Mouse (Mus musculus): ENCODE measurements around the gene Amigo1. TPM values are rescaled to one million over a fixed set of nuclear protein-coding genes. Genes with fewer than 3 reads are reported as not detected.

Amigo1 gene
- polyA plus RNA-seq, 1 experiment from 2014 or later: 4.3 TPM

DNA sequence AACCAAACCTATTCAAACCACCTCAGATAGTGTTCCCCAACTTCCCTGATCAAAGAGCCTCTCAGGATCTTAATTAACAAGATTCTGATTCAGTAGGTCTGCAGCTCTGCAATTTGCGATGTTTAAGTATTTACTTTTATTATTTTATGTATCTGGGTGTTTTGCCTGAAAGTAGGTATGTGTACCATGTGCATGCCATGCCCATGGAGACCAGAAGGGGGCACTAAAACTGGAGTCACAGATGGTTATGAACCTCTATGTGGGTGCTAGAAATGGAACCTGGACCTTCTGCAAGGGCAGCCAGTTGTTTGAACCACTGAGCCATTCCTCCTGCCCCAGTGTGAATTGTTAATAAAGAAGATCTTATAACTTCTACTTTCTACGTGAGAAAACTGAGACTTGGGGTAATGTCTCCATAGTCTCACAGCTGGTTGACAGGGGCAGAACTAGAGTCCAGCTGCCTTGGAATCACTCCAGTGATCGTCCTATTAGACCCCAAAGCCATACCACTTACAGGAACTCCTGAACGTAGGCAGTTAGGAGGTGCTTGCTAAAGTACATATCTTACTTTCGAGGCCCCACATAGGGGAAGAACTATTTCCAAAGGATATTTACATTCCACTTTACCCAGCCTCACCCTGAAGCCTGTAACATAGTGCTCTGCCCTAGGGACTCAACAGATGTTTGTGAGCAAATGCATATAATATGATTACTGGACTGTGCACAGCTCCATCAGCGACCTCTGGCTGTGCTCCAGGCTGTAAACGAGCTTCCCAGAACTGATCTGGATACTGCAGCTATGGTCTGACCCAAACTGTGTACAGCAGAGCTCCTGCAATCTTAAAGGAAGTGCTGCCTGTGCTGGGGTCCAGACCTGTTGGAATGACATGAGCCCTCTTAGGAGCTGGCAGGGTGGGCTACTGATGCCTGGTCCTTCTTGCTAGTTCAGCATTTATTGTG, 7.1 kb upstream of the Amigo1 start:
- Histone ChIP-seq H3K4me1 (ENCODE audit: control insufficient read depth, insufficient read depth, low read length) (no peaks in the 10 kb centered on the region), H3K4me2 (no peak overlapping the region), H3K27me3 (ENCODE audit: control insufficient read depth, insufficient read depth, low read length) (no peaks in the 10 kb centered on the region), H3K36me3 (ENCODE audit: control insufficient read depth, insufficient read depth, low read length) (no peaks in the 10 kb centered on the region), H3K4me3 (ENCODE audit: low read depth, low read length) (no peak overlapping the region), H3K9ac (ENCODE audit: low read length) (no peak overlapping the region), H3K9me3 (ENCODE audit: control insufficient read depth, low read length) (no peaks in the 10 kb centered on the region), H3K27ac (ENCODE audit: low read depth, low read length) (no peak overlapping the region)
- DNase-seq (ENCODE audit: low spot score, missing footprints) (peak; percentile 47), ATAC-seq (ENCODE audit: low FRiP score) (no peak)
- WGBS: 86% methylated on average over 7 of the region's 7 CpGs

- ATAC-seq (ENCODE audit: low FRiP score) (no peak), DNase-seq (ENCODE audit: low spot score, missing footprints) (peak; percentile 77)
- Histone ChIP-seq H3K4me3 (ENCODE audit: low read depth, low read length) (no peak overlapping the region), H3K27ac (ENCODE audit: low read depth, low read length) (no peak overlapping the region), H3K36me3 (ENCODE audit: control insufficient read depth, insufficient read depth, low read length) (no peaks in the 10 kb centered on the region), H3K27me3 (ENCODE audit: control insufficient read depth, insufficient read depth, low read length) (peaks cover 3% of the 10 kb centered on the region; the same call in 1 of the 2 replicates), H3K4me2 (no peak overlapping the region), H3K9ac (ENCODE audit: low read length) (no peak overlapping the region), H3K9me3 (ENCODE audit: control insufficient read depth, low read length) (no peaks in the 10 kb centered on the region), H3K4me1 (ENCODE audit: control insufficient read depth, insufficient read depth, low read length) (0 out of 2 replicates have a peak, but pooled peaks cover 2% of the 10 kb centered on the region)
- 62% methylated on average over 2 of the region's 2 CpGs for WGBS
Observed at GRCm38 (mm10) chr3:108180514-108180913, 5.6 kb upstream of the Amigo1 start.

DNA sequence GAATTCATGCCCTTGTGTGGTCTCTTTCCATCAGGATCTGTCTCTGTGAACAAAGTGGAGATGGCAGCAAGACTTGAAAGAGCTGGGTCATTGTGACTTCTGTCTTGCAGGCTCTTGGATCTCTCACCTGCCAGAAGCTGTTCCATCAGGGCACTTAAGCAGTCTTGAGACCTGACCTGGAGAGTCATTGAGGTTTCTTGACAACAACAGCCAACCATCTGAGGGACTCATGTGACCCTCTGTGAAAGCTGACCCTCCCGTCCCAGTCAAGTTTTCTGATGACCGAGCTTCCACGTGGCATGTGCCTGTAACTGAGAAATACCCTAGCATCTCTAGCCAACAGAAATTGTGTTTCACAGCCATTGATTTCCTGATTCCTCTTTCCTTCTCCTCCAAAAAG, 1.4 kb upstream of the Amigo1 start:
- Histone ChIP-seq H3K4me2 (no peak overlapping the region), H3K4me3 (ENCODE audit: low read depth, low read length) (no peak overlapping the region), H3K36me3 (ENCODE audit: control insufficient read depth, insufficient read depth, low read length) (no peaks in the 10 kb centered on the region), H3K27me3 (ENCODE audit: control insufficient read depth, insufficient read depth, low read length) (peaks cover 6% of the 10 kb centered on the region; the same call in 1 of the 2 replicates), H3K27ac (ENCODE audit: low read depth, low read length) (no peak overlapping the region), H3K4me1 (ENCODE audit: control insufficient read depth, insufficient read depth, low read length) (peaks cover 11% of the 10 kb centered on the region), H3K9me3 (ENCODE audit: control insufficient read depth, low read length) (no peaks in the 10 kb centered on the region), H3K9ac (ENCODE audit: low read length) (no peak overlapping the region)
- DNase-seq (ENCODE audit: low spot score, missing footprints): no peak
- no peak for ATAC-seq (ENCODE audit: low FRiP score)
- WGBS: 72% methylated on average over 3 of the region's 3 CpGs

- Histone ChIP-seq H3K27ac (ENCODE audit: low read depth, low read length) (no peak overlapping the region), H3K4me3 (ENCODE audit: low read depth, low read length) (peak overlapping the region; percentile 74), H3K4me1 (ENCODE audit: control insufficient read depth, insufficient read depth, low read length) (peaks cover 11% of the 10 kb centered on the region), H3K27me3 (ENCODE audit: control insufficient read depth, insufficient read depth, low read length) (peaks cover 6% of the 10 kb centered on the region; the same call in 1 of the 2 replicates), H3K36me3 (ENCODE audit: control insufficient read depth, insufficient read depth, low read length) (no peaks in the 10 kb centered on the region), H3K9me3 (ENCODE audit: control insufficient read depth, low read length) (no peaks in the 10 kb centered on the region), H3K4me2 (peak overlapping the region; percentile 93), H3K9ac (ENCODE audit: low read length) (no peak overlapping the region; the same call in 1 of the 2 replicates)
- no peak for DNase-seq (ENCODE audit: low spot score, missing footprints)
- 5% methylated on average over 16 of the region's 16 CpGs for WGBS
- ATAC-seq (ENCODE audit: low FRiP score): no peak
Observed at GRCm38 (mm10) chr3:108185460-108186097, 556 bp upstream of the Amigo1 start.

DNA sequence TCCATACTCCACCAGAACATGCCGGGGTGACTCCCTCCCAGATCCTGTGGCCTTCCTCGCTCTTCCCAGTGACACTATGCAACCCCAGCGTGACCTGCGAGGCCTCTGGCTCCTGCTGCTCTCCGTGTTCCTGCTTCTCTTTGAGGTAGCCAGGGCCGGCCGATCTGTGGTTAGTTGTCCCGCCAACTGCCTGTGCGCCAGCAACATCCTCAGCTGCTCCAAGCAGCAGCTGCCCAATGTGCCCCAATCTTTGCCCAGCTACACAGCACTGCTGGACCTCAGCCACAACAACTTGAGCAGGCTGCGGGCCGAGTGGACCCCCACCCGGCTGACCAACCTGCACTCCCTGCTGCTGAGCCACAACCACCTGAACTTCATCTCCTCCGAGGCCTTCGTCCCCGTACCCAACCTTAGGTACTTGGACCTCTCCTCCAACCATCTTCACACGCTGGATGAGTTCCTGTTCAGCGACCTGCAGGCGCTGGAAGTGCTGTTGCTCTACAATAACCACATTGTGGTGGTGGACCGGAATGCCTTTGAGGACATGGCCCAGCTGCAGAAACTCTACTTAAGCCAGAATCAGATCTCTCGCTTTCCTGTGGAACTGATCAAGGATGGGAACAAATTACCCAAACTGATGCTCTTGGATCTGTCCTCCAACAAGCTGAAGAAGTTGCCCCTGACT, 1.1 kb downstream of the Amigo1 start:
- Histone ChIP-seq H3K4me3 (ENCODE audit: low read depth, low read length) (peak overlapping the region; percentile 74; the same call in 1 of the 2 replicates), H3K27me3 (ENCODE audit: control insufficient read depth, insufficient read depth, low read length) (peaks cover 6% of the 10 kb centered on the region; the same call in 1 of the 2 replicates), H3K9me3 (ENCODE audit: control insufficient read depth, low read length) (no peaks in the 10 kb centered on the region), H3K4me1 (ENCODE audit: control insufficient read depth, insufficient read depth, low read length) (peaks cover 11% of the 10 kb centered on the region), H3K36me3 (ENCODE audit: control insufficient read depth, insufficient read depth, low read length) (no peaks in the 10 kb centered on the region), H3K27ac (ENCODE audit: low read depth, low read length) (no peak overlapping the region), H3K4me2 (peak overlapping the region; percentile 93), H3K9ac (ENCODE audit: low read length) (peak overlapping the region; percentile 78; the same call in 1 of the 2 replicates)
- ATAC-seq (ENCODE audit: low FRiP score) (no peak; the same call in 1 of the 2 replicates), DNase-seq (ENCODE audit: low spot score, missing footprints) (no peak)
- WGBS: 59% methylated on average over 20 of the region's 20 CpGs

GRCm38 (mm10) chr3:108188716-108189490, 2.8 kb downstream of the Amigo1 start:
- no peak overlapping the region for H3K4me2 ChIP-seq

DNA sequence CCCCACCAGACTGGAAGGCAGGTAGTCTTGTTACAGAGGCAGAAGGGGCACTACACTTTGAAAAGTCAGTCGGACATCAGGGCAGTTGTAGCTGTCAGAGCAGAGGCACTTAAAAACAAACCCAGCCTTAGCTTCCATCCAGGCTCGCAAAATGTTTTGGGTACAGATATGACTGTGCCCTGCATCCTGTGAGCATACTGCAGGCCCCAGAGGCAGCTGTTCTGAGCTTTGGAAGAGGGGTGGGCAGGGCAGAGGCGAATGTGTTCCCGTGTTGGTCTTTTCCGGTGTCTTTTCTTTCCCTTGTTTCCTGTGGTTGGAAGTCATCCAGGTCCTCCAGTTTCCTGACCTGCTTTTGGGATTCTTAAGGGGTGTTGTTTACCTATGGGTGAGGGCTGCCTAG, 3.8 kb downstream of the Amigo1 start:
- WGBS: 81% methylated on average over 5 of the region's 5 CpGs

More at GRCm38 (mm10) chr3:108188716-108189490, 2.8 kb downstream of the Amigo1 start:
- 72% methylated on average over 9 of the region's 9 CpGs for WGBS
- no peak overlapping the region for H3K4me3 ChIP-seq (ENCODE audit: low read depth, low read length)
- no peak overlapping the region for H3K9ac ChIP-seq (ENCODE audit: low read length)
- DNase-seq (ENCODE audit: low spot score, missing footprints) (no peak), ATAC-seq (ENCODE audit: low FRiP score) (no peak)
- no peaks in the 10 kb centered on the region for H3K36me3 ChIP-seq (ENCODE audit: control insufficient read depth, insufficient read depth, low read length)
- H3K9me3 ChIP-seq (ENCODE audit: control insufficient read depth, low read length): no peaks in the 10 kb centered on the region
- no peak overlapping the region for H3K27ac ChIP-seq (ENCODE audit: low read depth, low read length)
- peaks cover 11% of the 10 kb centered on the region for H3K4me1 ChIP-seq (ENCODE audit: control insufficient read depth, insufficient read depth, low read length)
- H3K27me3 ChIP-seq (ENCODE audit: control insufficient read depth, insufficient read depth, low read length): peaks cover 6% of the 10 kb centered on the region; the same call in 1 of the 2 replicates

DNA sequence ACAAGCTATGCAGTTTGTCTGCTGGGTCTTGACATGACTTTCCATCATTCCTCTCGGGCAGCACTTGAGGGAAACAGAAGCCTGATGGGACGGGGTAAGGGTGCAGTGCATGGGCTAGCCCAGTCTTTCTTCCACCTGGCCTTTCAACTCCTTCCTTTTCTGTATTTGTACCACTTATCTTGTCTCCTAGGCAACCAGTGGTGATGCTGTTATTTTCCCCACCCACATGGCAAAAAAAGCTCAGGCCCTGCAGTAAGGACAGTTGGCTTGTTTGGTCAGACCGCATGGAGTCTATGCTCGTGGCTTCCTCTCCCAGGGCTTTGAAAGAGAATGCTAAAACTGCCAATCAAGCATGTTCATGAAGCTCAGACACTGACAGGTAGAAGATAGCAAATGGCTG, 7.6 kb downstream of the Amigo1 start:
- 84% methylated on average over 4 of the region's 4 CpGs for WGBS
- H3K4me2 ChIP-seq: no peak overlapping the region
- no peak for DNase-seq (ENCODE audit: low spot score, missing footprints)
- no peaks in the 10 kb centered on the region for H3K36me3 ChIP-seq (ENCODE audit: control insufficient read depth, insufficient read depth, low read length)
- no peaks in the 10 kb centered on the region for H3K27me3 ChIP-seq (ENCODE audit: control insufficient read depth, insufficient read depth, low read length)
- H3K27ac ChIP-seq (ENCODE audit: low read depth, low read length): no peak overlapping the region
- H3K9me3 ChIP-seq (ENCODE audit: control insufficient read depth, low read length): no peaks in the 10 kb centered on the region
- no peak overlapping the region for H3K9ac ChIP-seq (ENCODE audit: low read length)
- peaks cover 7% of the 10 kb centered on the region; the same call in 1 of the 2 replicates for H3K4me1 ChIP-seq (ENCODE audit: control insufficient read depth, insufficient read depth, low read length)
- H3K4me3 ChIP-seq (ENCODE audit: low read depth, low read length): no peak overlapping the region
- no peak for ATAC-seq (ENCODE audit: low FRiP score)

More for the DNA sequence above, 3.8 kb downstream of the Amigo1 start:
- no peaks in the 10 kb centered on the region for H3K9me3 ChIP-seq (ENCODE audit: control insufficient read depth, low read length)
- ATAC-seq (ENCODE audit: low FRiP score) (no peak), DNase-seq (ENCODE audit: low spot score, missing footprints) (no peak)
- H3K27me3 ChIP-seq (ENCODE audit: control insufficient read depth, insufficient read depth, low read length): peaks cover 5% of the 10 kb centered on the region; the same call in 1 of the 2 replicates
- no peak overlapping the region for H3K9ac ChIP-seq (ENCODE audit: low read length)
- H3K36me3 ChIP-seq (ENCODE audit: control insufficient read depth, insufficient read depth, low read length): no peaks in the 10 kb centered on the region
- H3K27ac ChIP-seq (ENCODE audit: low read depth, low read length): no peak overlapping the region
- H3K4me1 ChIP-seq (ENCODE audit: control insufficient read depth, insufficient read depth, low read length): peaks cover 11% of the 10 kb centered on the region
- H3K4me2 ChIP-seq: no peak overlapping the region
- no peak overlapping the region for H3K4me3 ChIP-seq (ENCODE audit: low read depth, low read length)

Measured in midbrain, embryonic 11.5 days (tissue).